Mouse (Mus musculus): Measurements from ENCODE around the gene Phlpp1.

Gene Phlpp1

GRCm38 (mm10) chr1:106243371-106243770 is 71.8 kb downstream of the Phlpp1 start:
- DNase-seq (ENCODE audit: low read depth, low spot score): no peak

GRCm38 (mm10) chr1:106244245-106244644 is 72.7 kb downstream of the Phlpp1 start:
- no peak for DNase-seq (ENCODE audit: low read depth, low spot score)

GRCm38 (mm10) chr1:106254047-106254446 is 82.5 kb downstream of the Phlpp1 start:
- no peak for DNase-seq (ENCODE audit: low read depth, low spot score)

- no peak for DNase-seq (ENCODE audit: low read depth, low spot score)
These were observed 85.6 kb downstream of the Phlpp1 start for GRCm38 (mm10) chr1:106257176-106257575.

- DNase-seq (ENCODE audit: low read depth, low spot score): no peak
These were observed 96.7 kb downstream of the Phlpp1 start for GRCm38 (mm10) chr1:106268028-106268799.

- DNase-seq (ENCODE audit: low read depth, low spot score): no peak
These were observed 97.8 kb downstream of the Phlpp1 start for GRCm38 (mm10) chr1:106269337-106269736.

GRCm38 (mm10) chr1:106272916-106273315 is 101.4 kb downstream of the Phlpp1 start:
- DNase-seq (ENCODE audit: low read depth, low spot score): no peak

GRCm38 (mm10) chr1:106273801-106274200 is 102.2 kb downstream of the Phlpp1 start:
- DNase-seq (ENCODE audit: low read depth, low spot score): no peak

GRCm38 (mm10) chr1:106274561-106275001 is 103.0 kb downstream of the Phlpp1 start:
- DNase-seq (ENCODE audit: low read depth, low spot score): no peak

- no peak for DNase-seq (ENCODE audit: low read depth, low spot score)
These were observed 103.6 kb downstream of the Phlpp1 start for GRCm38 (mm10) chr1:106275142-106275541.

- no peak for DNase-seq (ENCODE audit: low read depth, low spot score)
These were observed 104.2 kb downstream of the Phlpp1 start for GRCm38 (mm10) chr1:106275731-106276130.

- DNase-seq (ENCODE audit: low read depth, low spot score): no peak
These were observed 105.3 kb downstream of the Phlpp1 start for GRCm38 (mm10) chr1:106276824-106277223.

GRCm38 (mm10) chr1:106277286-106277685 is 105.7 kb downstream of the Phlpp1 start:
- DNase-seq (ENCODE audit: low read depth, low spot score): no peak

- no peak for DNase-seq (ENCODE audit: low read depth, low spot score)
These were observed 107.1 kb downstream of the Phlpp1 start for GRCm38 (mm10) chr1:106278552-106279060.

GRCm38 (mm10) chr1:106279404-106280123 is 108.0 kb downstream of the Phlpp1 start:
- no peak for DNase-seq (ENCODE audit: low read depth, low spot score)

- no peak for DNase-seq (ENCODE audit: low read depth, low spot score)
These were observed 108.8 kb downstream of the Phlpp1 start for GRCm38 (mm10) chr1:106280171-106280913.

GRCm38 (mm10) chr1:106286815-106287214 is 115.3 kb downstream of the Phlpp1 start:
- no peak for DNase-seq (ENCODE audit: low read depth, low spot score)

GRCm38 (mm10) chr1:106289065-106289464 is 117.5 kb downstream of the Phlpp1 start:
- DNase-seq (ENCODE audit: low read depth, low spot score): no peak

GRCm38 (mm10) chr1:106289580-106289979 is 118.0 kb downstream of the Phlpp1 start:
- DNase-seq (ENCODE audit: low read depth, low spot score): no peak

GRCm38 (mm10) chr1:106309394-106310039 is 138.0 kb downstream of the Phlpp1 start:
- no peak for DNase-seq (ENCODE audit: low read depth, low spot score)

- no peak for DNase-seq (ENCODE audit: low read depth, low spot score)
These were observed 138.7 kb downstream of the Phlpp1 start for GRCm38 (mm10) chr1:106310285-106310684.
